Mouse (Mus musculus) heart, embryonic 13.5 days (tissue): ENCODE measurements at regions not wholly inside any gene's neighbourhood (a gene's known extent, or its start where the extent isn't known, plus 50 kb on each side); places are given as distances from the start of the nearest gene placed in this dataset.
"Not testable (repeated sequence)": the region's sequence is repeated elsewhere in the genome, so short reads cannot be mapped to it uniquely, and the experiment has no call there.

Experiments
- ATAC-seq: fragments of 200-750 bp; cut with Nextera tagmentation; 2 replicates; pipeline ENCODE4 v1.8.0; 2017; ENCODE audit warnings: moderate TSS enrichment; ENCODE audit not compliant: insufficient number of reproducible peaks, low FRiP score, low TSS enrichment; ENCODE audit errors: extremely low read depth
- H3K27ac ChIP-seq: fragments of 300-500 bp; sonication (generic); replicated peaks from 2 replicates; pipeline ENCODE4 v1.5.1; 2015; ENCODE audit warnings: moderate library complexity, mild to moderate bottlenecking, inconsistent platforms
- H3K27me3 ChIP-seq: fragments of 300-500 bp; sonication (generic); replicated peaks from 2 replicates; pipeline ENCODE4 v1.6.1; 2015; ENCODE audit warnings: mild to moderate bottlenecking, inconsistent platforms
- H3K36me3 ChIP-seq: fragments of 300-500 bp; sonication (generic); 2 replicates; pipeline ENCODE4 v1.6.1; 2015; ENCODE audit warnings: mild to moderate bottlenecking, inconsistent platforms
- H3K4me1 ChIP-seq: fragments of 300-500 bp; sonication (generic); 2 replicates; pipeline ENCODE4 v1.6.1; 2015; ENCODE audit warnings: inconsistent platforms
- H3K4me2 ChIP-seq: fragments of 300-500 bp; sonication (generic); 2 replicates; pipeline ENCODE4 v1.6.1; 2015; ENCODE audit warnings: inconsistent platforms, mild to moderate bottlenecking, moderate library complexity
- H3K4me3 ChIP-seq: fragments of 300-500 bp; sonication (generic); 2 replicates; pipeline ENCODE4 v1.5.1; 2015; ENCODE audit warnings: moderate library complexity, mild to moderate bottlenecking, inconsistent platforms
- H3K9ac ChIP-seq: fragments of 300-500 bp; sonication (generic); 2 replicates; pipeline ENCODE4 v1.6.1; 2015; ENCODE audit warnings: inconsistent platforms, mild to moderate bottlenecking, moderate library complexity
- H3K9me3 ChIP-seq: fragments of 300-500 bp; sonication (generic); 2 replicates; pipeline ENCODE4 v1.6.1; 2016; ENCODE audit warnings: inconsistent platforms
- WGBS: fragments of 180-500 bp; shearing (Covaris S2); methylation state at CpG from one replicate; pipeline ENCODE4 v1.1.7; 2015; ENCODE audit warnings: mixed read lengths; 5-methylcytosine and 5-hydroxymethylcytosine counted together

GRCm38 (mm10) chr4:89621260-89621659, 58.0 kb upstream of the Dmrta1 start:
- no peaks in the 10 kb centered on the region for H3K36me3 ChIP-seq
- H3K9ac ChIP-seq = no peak overlapping the region
- peaks cover 11% of the 10 kb centered on the region; the same call in 1 of the 2 replicates for H3K4me1 ChIP-seq
- H3K4me2 ChIP-seq = no peak overlapping the region
- no peak for ATAC-seq
- H3K27ac ChIP-seq = no peak overlapping the region
- no peaks in the 10 kb centered on the region for H3K27me3 ChIP-seq
- H3K9me3 ChIP-seq = no peaks in the 10 kb centered on the region
- 35% methylated on average over 7 of the region's 7 CpGs for WGBS
- no peak overlapping the region for H3K4me3 ChIP-seq

- 51% methylated on average over 1 of the region's 1 CpGs for WGBS
- Histone ChIP-seq H3K36me3 (no peaks in the 10 kb centered on the region), H3K9ac (no peak overlapping the region), H3K27ac (no peak overlapping the region), H3K4me2 (no peak overlapping the region), H3K27me3 (no peaks in the 10 kb centered on the region), H3K4me3 (no peak overlapping the region), H3K9me3 (no peaks in the 10 kb centered on the region), H3K4me1 (no peaks in the 10 kb centered on the region)
- no peak for ATAC-seq
Observed at GRCm38 (mm10) chr4:89604721-89605120, 74.5 kb upstream of the Dmrta1 start.

- Histone ChIP-seq H3K4me1 (no peaks in the 10 kb centered on the region), H3K9ac (no peak overlapping the region), H3K27me3 (0 out of 2 replicates have a peak, but pooled peaks cover 2% of the 10 kb centered on the region), H3K4me3 (no peak overlapping the region), H3K36me3 (no peaks in the 10 kb centered on the region), H3K4me2 (no peak overlapping the region), H3K27ac (no peak overlapping the region), H3K9me3 (no peaks in the 10 kb centered on the region)
- 18% methylated on average over 10 of the region's 10 CpGs for WGBS
- no peak for ATAC-seq
Observed at GRCm38 (mm10) chr4:89575529-89575928, 103.7 kb upstream of the Dmrta1 start.

- Histone ChIP-seq H3K27ac (no peak overlapping the region), H3K27me3 (no peaks in the 10 kb centered on the region), H3K9me3 (no peaks in the 10 kb centered on the region), H3K9ac (no peak overlapping the region), H3K36me3 (no peaks in the 10 kb centered on the region), H3K4me1 (no peaks in the 10 kb centered on the region), H3K4me3 (no peak overlapping the region), H3K4me2 (no peak overlapping the region)
- no peak for ATAC-seq
- WGBS = 64% methylated on average over 7 of the region's 7 CpGs
Observed at GRCm38 (mm10) chr4:89554711-89555466, 124.3 kb upstream of the Dmrta1 start.

- WGBS = 67% methylated on average over 6 of the region's 6 CpGs
- Histone ChIP-seq H3K4me3 (no peak overlapping the region), H3K27ac (no peak overlapping the region), H3K36me3 (no peaks in the 10 kb centered on the region), H3K9ac (no peak overlapping the region), H3K9me3 (no peaks in the 10 kb centered on the region), H3K4me2 (no peak overlapping the region), H3K4me1 (no peaks in the 10 kb centered on the region), H3K27me3 (no peaks in the 10 kb centered on the region)
- no peak for ATAC-seq
Observed at GRCm38 (mm10) chr4:89552556-89552955, 126.7 kb upstream of the Dmrta1 start.

- Histone ChIP-seq H3K4me1 (no peaks in the 10 kb centered on the region), H3K9me3 (no peaks in the 10 kb centered on the region), H3K36me3 (no peaks in the 10 kb centered on the region), H3K4me2 (no peak overlapping the region), H3K4me3 (no peak overlapping the region), H3K9ac (no peak overlapping the region), H3K27ac (no peak overlapping the region), H3K27me3 (no peaks in the 10 kb centered on the region)
- ATAC-seq = no peak
- WGBS = 73% methylated on average over 2 of the region's 2 CpGs
Observed at GRCm38 (mm10) chr4:89550515-89550914, 128.7 kb upstream of the Dmrta1 start.

GRCm38 (mm10) chr4:89532462-89532861, 146.8 kb upstream of the Dmrta1 start:
- Histone ChIP-seq H3K36me3 (no peaks in the 10 kb centered on the region), H3K9ac (no peak overlapping the region), H3K4me3 (no peak overlapping the region), H3K27me3 (peaks cover 11% of the 10 kb centered on the region; the same call in 1 of the 2 replicates), H3K27ac (no peak overlapping the region), H3K4me2 (no peak overlapping the region), H3K9me3 (no peaks in the 10 kb centered on the region), H3K4me1 (no peaks in the 10 kb centered on the region)
- no peak for ATAC-seq
- WGBS = 7% methylated on average over 4 of the region's 4 CpGs

- 73% methylated on average over 5 of the region's 5 CpGs for whole genome bisulfite sequencing
- Histone ChIP-seq H3K4me1 (no peaks in the 10 kb centered on the region), H3K9ac (no peak overlapping the region), H3K4me2 (no peak overlapping the region), H3K27ac (no peak overlapping the region), H3K36me3 (no peaks in the 10 kb centered on the region), H3K4me3 (no peak overlapping the region), H3K27me3 (peaks cover 27% of the 10 kb centered on the region), H3K9me3 (no peaks in the 10 kb centered on the region)
- ATAC-seq = no peak
Observed at GRCm38 (mm10) chr4:89530050-89530911, 149.0 kb upstream of the Dmrta1 start.

- Histone ChIP-seq H3K36me3 (no peaks in the 10 kb centered on the region), H3K4me2 (no peak overlapping the region), H3K9ac (no peak overlapping the region), H3K4me3 (no peak overlapping the region), H3K4me1 (peaks cover 13% of the 10 kb centered on the region), H3K27me3 (peaks cover 36% of the 10 kb centered on the region), H3K27ac (no peak overlapping the region), H3K9me3 (no peaks in the 10 kb centered on the region)
- 73% methylated on average over 1 of the region's 1 CpGs for WGBS
- ATAC-seq = no peak
Observed at GRCm38 (mm10) chr4:89527966-89528365, 151.3 kb upstream of the Dmrta1 start.

- Histone ChIP-seq H3K4me2 (no peak overlapping the region), H3K4me3 (no peak overlapping the region), H3K9ac (no peak overlapping the region), H3K4me1 (peaks cover 13% of the 10 kb centered on the region), H3K9me3 (no peaks in the 10 kb centered on the region), H3K27me3 (peaks cover 36% of the 10 kb centered on the region), H3K36me3 (no peaks in the 10 kb centered on the region), H3K27ac (no peak overlapping the region)
- 66% methylated on average over 7 of the region's 7 CpGs for WGBS
- ATAC-seq = no peak
Observed at GRCm38 (mm10) chr4:89527326-89527725, 151.9 kb upstream of the Dmrta1 start.

- H3K9me3 ChIP-seq, H3K9ac ChIP-seq, H3K4me3 ChIP-seq, H3K27ac ChIP-seq, ATAC-seq, H3K36me3 ChIP-seq, H3K4me2 ChIP-seq: not testable (repeated sequence)
- WGBS = 51% methylated on average over 4 of the region's 4 CpGs
- Histone ChIP-seq H3K27me3 (peaks cover 29% of the 10 kb centered on the region), H3K4me1 (peaks cover 13% of the 10 kb centered on the region)
Observed at GRCm38 (mm10) chr4:89525525-89525924, 153.7 kb upstream of the Dmrta1 start.
